Mouse (Mus musculus): Measurements from ENCODE around the gene Pcbp4. TPM values are rescaled to one million over a fixed set of nuclear protein-coding genes. Genes with fewer than 3 reads are reported as not detected.
"Not testable (repeated sequence)": the region's sequence is repeated elsewhere in the genome, so short reads cannot be mapped to it uniquely, and the experiment has no call there.

Gene Pcbp4
- polyA plus RNA-seq, 1 experiment from 2014 or later, result 256 TPM

GRCm38 (mm10) chr9:106481075-106481474 is 28.0 kb downstream of the Pcbp4 start:
- WGBS, result 90% methylated on average over 15 of the region's 15 CpGs
- H3K4me1 ChIP-seq (ENCODE audit: control insufficient read depth, insufficient read depth, low read length), result peaks cover 13% of the 10 kb centered on the region
- no peak overlapping the region for H3K9ac ChIP-seq (ENCODE audit: low read length)
- no peaks in the 10 kb centered on the region for H3K9me3 ChIP-seq (ENCODE audit: control insufficient read depth, low read length)
- H3K4me2 ChIP-seq, result no peak overlapping the region
- no peak overlapping the region for H3K4me3 ChIP-seq (ENCODE audit: low read depth, low read length)
- peaks cover 19% of the 10 kb centered on the region for H3K36me3 ChIP-seq (ENCODE audit: control insufficient read depth, insufficient read depth, low read length)
- DNase-seq (ENCODE audit: low spot score, missing footprints) (no peak), ATAC-seq (ENCODE audit: low FRiP score) (no peak)
- no peaks in the 10 kb centered on the region for H3K27me3 ChIP-seq (ENCODE audit: control insufficient read depth, insufficient read depth, low read length)
- no peak overlapping the region for H3K27ac ChIP-seq (ENCODE audit: low read depth, low read length)

DNA sequence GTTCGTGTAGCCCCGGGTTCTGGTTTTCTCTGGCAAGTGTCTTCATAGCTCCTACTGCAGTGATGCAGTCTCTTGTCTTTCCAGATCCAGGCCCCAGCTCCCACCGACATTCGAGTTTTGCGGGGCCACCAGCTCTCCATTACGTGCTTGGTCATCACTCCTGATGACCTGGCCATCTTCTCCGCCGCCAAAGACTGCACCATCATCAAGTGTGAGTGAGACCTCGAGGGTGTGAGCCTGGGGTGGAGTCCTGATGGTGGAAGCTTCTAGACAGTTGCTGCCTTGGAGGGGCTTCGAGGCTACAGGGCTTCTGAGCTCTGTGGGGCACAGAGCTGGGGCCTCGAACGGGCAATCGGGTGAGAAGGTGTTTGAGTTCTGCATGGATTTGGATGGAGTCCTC is 28.6 kb downstream of the Pcbp4 start:
- ATAC-seq (ENCODE audit: low FRiP score) (no peak), DNase-seq (ENCODE audit: low spot score, missing footprints) (no peak)
- Histone ChIP-seq H3K4me2 (no peak overlapping the region), H3K27me3 (ENCODE audit: control insufficient read depth, insufficient read depth, low read length) (no peaks in the 10 kb centered on the region), H3K36me3 (ENCODE audit: control insufficient read depth, insufficient read depth, low read length) (peaks cover 19% of the 10 kb centered on the region), H3K4me1 (ENCODE audit: control insufficient read depth, insufficient read depth, low read length) (peaks cover 8% of the 10 kb centered on the region), H3K27ac (ENCODE audit: low read depth, low read length) (no peak overlapping the region), H3K9ac (ENCODE audit: low read length) (no peak overlapping the region), H3K9me3 (ENCODE audit: control insufficient read depth, low read length) (no peaks in the 10 kb centered on the region), H3K4me3 (ENCODE audit: low read depth, low read length) (no peak overlapping the region)
- 92% methylated on average over 13 of the region's 13 CpGs for WGBS

DNA sequence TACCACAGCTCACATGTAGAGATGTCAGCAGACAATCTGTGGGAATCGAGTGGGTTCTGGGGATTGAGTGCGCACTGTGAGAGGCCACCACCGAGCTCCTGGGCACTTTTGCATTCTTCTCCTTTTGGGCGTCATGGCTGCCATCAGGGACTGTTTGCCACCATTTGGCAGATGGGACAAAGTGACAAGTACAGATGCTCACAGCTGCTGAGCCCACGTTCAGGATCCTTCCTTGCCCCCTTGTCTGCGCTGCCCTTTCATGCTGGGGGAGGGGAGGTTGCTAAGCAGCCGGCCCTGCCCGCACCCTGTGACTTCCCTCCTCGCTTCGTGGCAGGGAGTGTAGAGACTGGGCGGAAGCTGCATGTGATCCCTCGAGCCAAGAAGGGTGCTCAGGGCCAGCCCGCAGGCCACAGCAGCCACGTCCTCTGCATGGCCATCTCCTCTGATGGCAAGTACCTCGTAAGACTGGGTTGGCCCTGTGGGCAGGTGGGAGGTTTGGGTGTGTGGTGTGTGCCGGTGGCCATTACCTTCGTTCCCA is 29.6 kb downstream of the Pcbp4 start:
- Histone ChIP-seq H3K27me3 (ENCODE audit: control insufficient read depth, insufficient read depth, low read length) (no peaks in the 10 kb centered on the region), H3K9ac (ENCODE audit: low read length) (no peak overlapping the region), H3K4me2 (no peak overlapping the region), H3K27ac (ENCODE audit: low read depth, low read length) (no peak overlapping the region), H3K9me3 (ENCODE audit: control insufficient read depth, low read length) (no peaks in the 10 kb centered on the region), H3K4me3 (ENCODE audit: low read depth, low read length) (no peak overlapping the region), H3K4me1 (ENCODE audit: control insufficient read depth, insufficient read depth, low read length) (peaks cover 7% of the 10 kb centered on the region), H3K36me3 (ENCODE audit: control insufficient read depth, insufficient read depth, low read length) (peaks cover 19% of the 10 kb centered on the region)
- DNase-seq (ENCODE audit: low spot score, missing footprints) (peak; percentile 73), ATAC-seq (ENCODE audit: low FRiP score) (no peak)
- whole genome bisulfite sequencing, result 91% methylated on average over 17 of the region's 17 CpGs

DNA sequence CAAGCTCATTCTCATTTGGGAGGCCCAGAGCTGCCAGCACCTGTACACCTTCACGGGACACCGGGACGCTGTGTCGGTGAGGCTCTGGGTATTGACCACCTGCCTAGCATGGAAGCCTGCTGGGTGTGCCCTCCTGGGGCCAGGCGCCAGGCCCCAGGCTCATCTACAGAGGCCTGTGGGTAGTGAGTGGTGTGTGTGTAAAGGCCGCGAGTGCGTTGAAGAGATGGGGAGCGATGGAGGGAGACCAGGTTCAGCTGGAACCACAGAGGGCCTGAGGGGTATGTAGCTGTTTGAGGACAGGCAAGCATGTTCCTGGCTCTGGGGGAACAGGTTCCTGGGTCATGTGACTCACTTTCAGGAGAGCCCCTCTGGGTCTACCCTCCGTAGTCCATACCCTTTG is 30.0 kb downstream of the Pcbp4 start:
- Histone ChIP-seq H3K4me3 (ENCODE audit: low read depth, low read length) (no peak overlapping the region), H3K9ac (ENCODE audit: low read length) (no peak overlapping the region), H3K27me3 (ENCODE audit: control insufficient read depth, insufficient read depth, low read length) (no peaks in the 10 kb centered on the region), H3K27ac (ENCODE audit: low read depth, low read length) (no peak overlapping the region), H3K9me3 (ENCODE audit: control insufficient read depth, low read length) (no peaks in the 10 kb centered on the region), H3K4me2 (no peak overlapping the region), H3K4me1 (ENCODE audit: control insufficient read depth, insufficient read depth, low read length) (peaks cover 2% of the 10 kb centered on the region; the same call in 1 of the 2 replicates), H3K36me3 (ENCODE audit: control insufficient read depth, insufficient read depth, low read length) (peaks cover 19% of the 10 kb centered on the region)
- WGBS, result 97% methylated on average over 10 of the region's 10 CpGs
- DNase-seq (ENCODE audit: low spot score, missing footprints) (no peak), ATAC-seq (ENCODE audit: low FRiP score) (no peak)

- no peak overlapping the region for H3K4me2 ChIP-seq
- DNase-seq (ENCODE audit: low spot score, missing footprints) (no peak), ATAC-seq (ENCODE audit: low FRiP score) (no peak)
- H3K27me3 ChIP-seq (ENCODE audit: control insufficient read depth, insufficient read depth, low read length), result no peaks in the 10 kb centered on the region
- H3K9me3 ChIP-seq (ENCODE audit: control insufficient read depth, low read length), result no peaks in the 10 kb centered on the region
- no peak overlapping the region for H3K27ac ChIP-seq (ENCODE audit: low read depth, low read length)
- no peaks in the 10 kb centered on the region for H3K4me1 ChIP-seq (ENCODE audit: control insufficient read depth, insufficient read depth, low read length)
- H3K4me3 ChIP-seq (ENCODE audit: low read depth, low read length), result no peak overlapping the region
- H3K36me3 ChIP-seq (ENCODE audit: control insufficient read depth, insufficient read depth, low read length), result peaks cover 19% of the 10 kb centered on the region
- WGBS, result 93% methylated on average over 17 of the region's 17 CpGs
- H3K9ac ChIP-seq (ENCODE audit: low read length), result no peak overlapping the region
Observed at GRCm38 (mm10) chr9:106483606-106484005, 30.5 kb downstream of the Pcbp4 start.

- Histone ChIP-seq H3K27me3 (ENCODE audit: control insufficient read depth, insufficient read depth, low read length) (no peaks in the 10 kb centered on the region), H3K36me3 (ENCODE audit: control insufficient read depth, insufficient read depth, low read length) (peaks cover 19% of the 10 kb centered on the region), H3K4me3 (ENCODE audit: low read depth, low read length) (no peak overlapping the region), H3K9me3 (ENCODE audit: control insufficient read depth, low read length) (no peaks in the 10 kb centered on the region), H3K27ac (ENCODE audit: low read depth, low read length) (no peak overlapping the region), H3K9ac (ENCODE audit: low read length) (no peak overlapping the region), H3K4me1 (ENCODE audit: control insufficient read depth, insufficient read depth, low read length) (no peaks in the 10 kb centered on the region), H3K4me2 (no peak overlapping the region)
- 80% methylated on average over 10 of the region's 10 CpGs for WGBS
- ATAC-seq (ENCODE audit: low FRiP score) (no peak), DNase-seq (ENCODE audit: low spot score, missing footprints) (no peak)
Observed at GRCm38 (mm10) chr9:106485076-106485475, 32.0 kb downstream of the Pcbp4 start.

GRCm38 (mm10) chr9:106487602-106488001 is 34.5 kb downstream of the Pcbp4 start:
- H3K36me3 ChIP-seq (ENCODE audit: control insufficient read depth, insufficient read depth, low read length), result peaks cover 13% of the 10 kb centered on the region
- not testable (repeated sequence) for H3K4me1 ChIP-seq (ENCODE audit: control insufficient read depth, insufficient read depth, low read length); H3K27me3 ChIP-seq (ENCODE audit: control insufficient read depth, insufficient read depth, low read length); H3K27ac ChIP-seq (ENCODE audit: low read depth, low read length); H3K4me2 ChIP-seq; DNase-seq (ENCODE audit: low spot score, missing footprints); H3K4me3 ChIP-seq (ENCODE audit: low read depth, low read length); ATAC-seq (ENCODE audit: low FRiP score); H3K9me3 ChIP-seq (ENCODE audit: control insufficient read depth, low read length); H3K9ac ChIP-seq (ENCODE audit: low read length)
- WGBS, result 81% methylated on average over 6 of the region's 6 CpGs

DNA sequence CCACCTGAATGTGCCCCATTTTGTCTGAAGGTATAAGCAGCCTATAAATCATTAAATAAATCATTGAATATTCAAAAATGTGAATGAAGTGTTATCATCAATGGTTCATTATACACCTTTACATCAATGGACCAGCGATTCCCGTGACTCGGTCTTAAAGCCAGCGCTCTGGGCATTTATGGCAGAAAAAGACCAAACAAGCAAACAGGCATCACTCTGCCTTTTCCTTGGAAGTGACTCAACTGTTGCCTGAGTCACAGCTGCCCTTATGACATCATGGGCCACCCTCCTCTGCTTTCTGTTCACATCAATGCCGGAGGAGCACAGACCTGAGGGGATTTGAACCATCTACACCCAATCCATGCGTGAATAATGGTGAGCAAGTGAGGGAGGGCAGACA is 46.6 kb downstream of the Pcbp4 start, which contains the start of gene Iqcf1:
Gene Iqcf1 (plus strand): TSS at position 301 of the 400 bp plus-strand sequence.
- H3K4me2 ChIP-seq, result no peak within 1 kb of the TSS
- no peak within 1 kb of the TSS for H3K4me3 ChIP-seq (ENCODE audit: low read depth, low read length)
- ATAC-seq (ENCODE audit: low FRiP score), result no peak
- no peaks in the 10 kb centered on the region for H3K4me1 ChIP-seq (ENCODE audit: control insufficient read depth, insufficient read depth, low read length)
- no peaks in the 10 kb centered on the region for H3K36me3 ChIP-seq (ENCODE audit: control insufficient read depth, insufficient read depth, low read length)
- H3K9me3 ChIP-seq (ENCODE audit: control insufficient read depth, low read length), result no peaks in the 10 kb centered on the region
- no peaks in the 10 kb centered on the region for H3K27me3 ChIP-seq (ENCODE audit: control insufficient read depth, insufficient read depth, low read length)
- no peak for DNase-seq (ENCODE audit: low spot score, missing footprints)
- 93% methylated on average over 6 of the region's 6 CpGs for WGBS
- H3K27ac ChIP-seq (ENCODE audit: low read depth, low read length), result no peak within 1 kb of the TSS
- H3K9ac ChIP-seq (ENCODE audit: low read length), result no peak within 1 kb of the TSS

GRCm38 (mm10) chr9:106501846-106502245 is 48.8 kb downstream of the Pcbp4 start:
- Histone ChIP-seq H3K4me3 (ENCODE audit: low read depth, low read length) (no peak overlapping the region), H3K27me3 (ENCODE audit: control insufficient read depth, insufficient read depth, low read length) (no peaks in the 10 kb centered on the region), H3K4me2 (no peak overlapping the region), H3K9me3 (ENCODE audit: control insufficient read depth, low read length) (no peaks in the 10 kb centered on the region), H3K27ac (ENCODE audit: low read depth, low read length) (no peak overlapping the region), H3K36me3 (ENCODE audit: control insufficient read depth, insufficient read depth, low read length) (no peaks in the 10 kb centered on the region), H3K4me1 (ENCODE audit: control insufficient read depth, insufficient read depth, low read length) (no peaks in the 10 kb centered on the region), H3K9ac (ENCODE audit: low read length) (no peak overlapping the region)
- 87% methylated on average over 22 of the region's 22 CpGs for WGBS
- ATAC-seq (ENCODE audit: low FRiP score) (no peak), DNase-seq (ENCODE audit: low spot score, missing footprints) (no peak)

Data from midbrain, embryonic 11.5 days (tissue).